Mouse (Mus musculus) cerebellum, adult 2 months (tissue): ENCODE results near the gene Rsrc1.
A peak's percentile ranks its signal among the peaks of the same experiment; 100 is the strongest.

Experiments
- CTCF ChIP-seq: fragments of 200-500 bp; IDR thresholded peaks from 2 replicates; pipeline ENCODE4 v1.5.1; 2011; ENCODE audit warnings: low read depth, mild to moderate bottlenecking, control low read depth, low read length, moderate library complexity, borderline replicate concordance; ENCODE audit not compliant: insufficient read depth
- POLR2A ChIP-seq: fragments of 200-500 bp; IDR thresholded peaks from 2 replicates; pipeline ENCODE4 v1.6.1; 2011; ENCODE audit warnings: low read length, control low read depth, borderline replicate concordance; ENCODE audit not compliant: insufficient read depth

GRCm38 (mm10) chr3:67352128-67352762 is 371.1 kb downstream of the Rsrc1 start:
- TF ChIP-seq POLR2A, result no peak
- peak; percentile 64; the same call in 1 of the 2 replicates for TF ChIP-seq CTCF
